ENCODE assay signal across 23 mouse cellular contexts in genomic region chr7:66501425-66501824, GRCm38 (mm10).
"Had no signal": no experiment of that assay in that cellular context is flagged by ENCODE, and none has a peak within 500 bp of the region (broad histone marks: within the 10 kb centered on the region; RNA-seq: fewer than 3 reads in every experiment).

No protein-coding gene starts in this region.

- H3K27ac ChIP-seq: heart, adult 2 months; heart, embryonic 13.5 days; heart, embryonic 15.5 days; hindbrain, embryonic 13.5 days; hindbrain, embryonic 15.5 days; hindbrain, postnatal 0 days; limb, embryonic 13.5 days; limb, embryonic 15.5 days; liver, embryonic 13.5 days; liver, embryonic 15.5 days had no signal

- H3K27me3 ChIP-seq: heart, embryonic 13.5 days; heart, embryonic 15.5 days; hindbrain, embryonic 13.5 days; hindbrain, embryonic 15.5 days; limb, embryonic 13.5 days; limb, embryonic 15.5 days; liver, embryonic 13.5 days; liver, embryonic 15.5 days had no signal

- H3K9me3 ChIP-seq: heart, embryonic 13.5 days; heart, embryonic 15.5 days; hindbrain, embryonic 13.5 days; hindbrain, embryonic 15.5 days; limb, embryonic 13.5 days; limb, embryonic 15.5 days; liver, embryonic 13.5 days; liver, embryonic 15.5 days had no signal

- H3K9ac ChIP-seq: heart, embryonic 13.5 days; heart, embryonic 15.5 days; hindbrain, embryonic 13.5 days; hindbrain, embryonic 15.5 days; limb, embryonic 13.5 days; limb, embryonic 15.5 days; liver, embryonic 13.5 days; liver, embryonic 15.5 days had no signal

- ATAC-seq: hindbrain, postnatal 0 days; intestine, embryonic 16.5 days had no signal

- H3K4me2 ChIP-seq: heart, embryonic 11.5 days; heart, embryonic 13.5 days; heart, embryonic 15.5 days; hindbrain, embryonic 13.5 days; hindbrain, embryonic 15.5 days; limb, embryonic 13.5 days; limb, embryonic 15.5 days; liver, embryonic 13.5 days; liver, embryonic 15.5 days had no signal

- H3K4me1 ChIP-seq: heart, embryonic 15.5 days; hindbrain, embryonic 13.5 days; hindbrain, embryonic 15.5 days; liver, embryonic 13.5 days; liver, embryonic 15.5 days had no signal

- H3K36me3 ChIP-seq: heart, embryonic 13.5 days; heart, embryonic 15.5 days; hindbrain, embryonic 13.5 days; hindbrain, embryonic 15.5 days; limb, embryonic 13.5 days; limb, embryonic 15.5 days; liver, embryonic 13.5 days; liver, embryonic 15.5 days had no signal

- DNase-seq: gastrocnemius, postnatal 14 days; gastrocnemius, postnatal 36 days; heart, adult 11 months; heart, adult 2 months; heart, postnatal 14 days; heart, postnatal 36 days; kidney, adult 11 months; kidney, adult 8-10 months; kidney, postnatal 10 days; layer of hippocampus, adult 9-11 months; layer of hippocampus, postnatal 36 days; left cerebral cortex, postnatal 4 days; liver, embryonic 13.5 days had no signal

- H3K4me3 ChIP-seq: heart, adult 2 months; heart, embryonic 13.5 days; heart, embryonic 15.5 days; hindbrain, embryonic 13.5 days; hindbrain, embryonic 15.5 days; limb, embryonic 13.5 days; limb, embryonic 15.5 days; liver, embryonic 13.5 days; liver, embryonic 15.5 days had no signal
